Mouse (Mus musculus): ENCODE results near the gene Mtf1.

DNA sequence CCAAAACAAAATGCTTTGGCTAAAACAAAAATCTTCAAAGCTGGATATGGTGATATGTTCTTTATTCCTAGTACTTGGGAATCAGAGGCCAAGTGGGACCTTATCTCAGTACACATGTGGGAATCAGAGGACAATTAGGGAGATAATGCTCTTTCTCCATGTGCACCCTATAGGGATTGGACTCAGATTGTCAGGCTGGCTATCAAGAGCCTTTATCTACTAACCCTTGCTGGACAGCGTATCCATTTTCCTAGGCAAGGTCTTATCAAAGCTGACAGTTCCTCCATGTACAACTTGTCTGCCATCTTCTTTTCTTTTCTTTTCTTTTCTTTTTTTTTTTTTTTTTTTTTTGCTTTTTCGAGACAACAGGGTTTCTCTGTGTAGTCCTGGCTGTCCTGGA is 28.5 kb upstream of the Mtf1 start:
- TF ChIP-seq POLR2A (IDR thresholded peaks at IDR 0.05; ENCODE audit: low read depth, low read length) (no peak), CTCF (IDR thresholded peaks at IDR 0.05; ENCODE audit: extremely low read depth, insufficient read length, insufficient replicate concordance, low read depth, low read length) (no peak)

All from small intestine, adult 2 months (tissue).